Mouse (Mus musculus) heart, adult 2 months (tissue): ENCODE data around the gene Pfn5.

Experiments
- CTCF ChIP-seq: fragments of 200-600 bp; IDR thresholded peaks from 2 replicates; pipeline ENCODE4 v1.8.1; 2022; ENCODE audit warnings: antibody characterized with exemption, mild to moderate bottlenecking, moderate library complexity
- EP300 ChIP-seq: fragments of 200-500 bp; IDR thresholded peaks from 2 replicates; pipeline ENCODE4 v1.6.1; 2011; ENCODE audit warnings: low read depth, low read length, control low read depth; ENCODE audit not compliant: insufficient read depth
- POLR2A ChIP-seq: fragments of 200-500 bp; IDR thresholded peaks from 2 replicates; pipeline ENCODE4 v1.6.1; 2011; ENCODE audit warnings: mild to moderate bottlenecking, low read depth, low read length, control low read depth; ENCODE audit not compliant: insufficient read depth

DNA sequence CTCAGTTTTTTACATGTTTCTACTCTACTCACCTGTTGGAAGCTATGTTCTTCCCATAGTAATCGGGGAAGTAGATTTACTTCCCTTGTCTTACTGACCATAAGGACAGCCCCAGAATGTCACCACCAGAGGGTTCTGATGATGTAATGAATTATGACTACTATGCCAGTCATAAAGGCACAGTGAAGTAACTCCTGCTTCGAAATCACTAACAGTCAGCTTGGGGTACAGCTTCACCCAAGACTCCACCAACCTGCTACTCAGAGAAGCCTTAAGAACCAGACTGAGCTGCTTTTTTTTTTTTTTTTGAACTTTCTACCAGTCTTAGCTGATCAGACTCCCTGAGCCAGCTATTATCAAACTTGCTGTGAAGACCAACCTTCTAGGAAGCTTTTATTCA, at the start of gene Pfn5, which contains the start of gene Asb12:
- TF ChIP-seq EP300 (no peak), CTCF (no peak), POLR2A (no peak)
